Mouse (Mus musculus) forebrain, embryonic 13.5 days (tissue): ENCODE measurements around the gene Sumo1. TPM values are rescaled to one million over a fixed set of nuclear protein-coding genes. Genes with fewer than 3 reads are reported as not detected.

Experiments used
- ATAC-seq: fragments of 200-750 bp; cut with Nextera tagmentation; 2 replicates; pipeline ENCODE4 v1.8.0; 2017
- H3K27ac ChIP-seq: fragments of 300-500 bp; sonication (generic); 2 replicates; pipeline ENCODE4 v1.5.1; 2015; ENCODE audit warnings: inconsistent platforms, mild to moderate bottlenecking, moderate library complexity
- H3K27me3 ChIP-seq: fragments of 300-500 bp; sonication (generic); 2 replicates; pipeline ENCODE4 v1.6.1; 2015; ENCODE audit warnings: mild to moderate bottlenecking, inconsistent platforms
- H3K36me3 ChIP-seq: fragments of 300-500 bp; sonication (generic); 2 replicates; pipeline ENCODE4 v1.6.1; 2015; ENCODE audit warnings: mild to moderate bottlenecking, inconsistent platforms; ENCODE audit not compliant: poor library complexity, severe bottlenecking
- H3K4me1 ChIP-seq: fragments of 300-500 bp; sonication (generic); 2 replicates; pipeline ENCODE4 v1.6.1; 2015; ENCODE audit warnings: inconsistent platforms
- H3K4me2 ChIP-seq: fragments of 300-500 bp; sonication (generic); 2 replicates; pipeline ENCODE4 v1.6.1; 2015; ENCODE audit warnings: inconsistent platforms, mild to moderate bottlenecking, moderate library complexity
- H3K4me3 ChIP-seq: fragments of 300-500 bp; sonication (generic); 2 replicates; pipeline ENCODE4 v1.5.1; 2015; ENCODE audit warnings: mild to moderate bottlenecking, inconsistent platforms
- H3K9ac ChIP-seq: fragments of 300-500 bp; sonication (generic); 2 replicates; pipeline ENCODE4 v1.6.1; 2015; ENCODE audit warnings: mild to moderate bottlenecking, inconsistent platforms
- H3K9me3 ChIP-seq: fragments of 300-500 bp; sonication (generic); replicated peaks from 2 replicates; pipeline ENCODE4 v1.6.1; 2016; ENCODE audit warnings: inconsistent platforms
- WGBS: fragments of 180-500 bp; shearing (Covaris S2); methylation state at CpG from one replicate; pipeline ENCODE4 v1.1.7; 2015; 5-methylcytosine and 5-hydroxymethylcytosine counted together
- polyA plus RNA-seq: library from polyadenylated mRNA; unstranded; fragments of >200 nt; fragmentation: Nextera tagmentation; extraction: Ambion mirVana; gene quantifications from 2 replicates; pipeline ENCODE4 v1.2.1, GENCODE M21; 2015

The Sumo1 gene
- polyA plus RNA-seq, 1 experiment from 2014 or later = 549 TPM

- Histone ChIP-seq H3K27ac (no peak overlapping the region), H3K27me3 (no peaks in the 10 kb centered on the region), H3K36me3 (no peaks in the 10 kb centered on the region), H3K4me3 (no peak overlapping the region), H3K4me2 (no peak overlapping the region), H3K9ac (no peak overlapping the region), H3K4me1 (peaks cover 13% of the 10 kb centered on the region; the same call in 1 of the 2 replicates), H3K9me3 (0 out of 2 replicates have a peak, but pooled peaks cover 5% of the 10 kb centered on the region)
- no peak for ATAC-seq
- 89% methylated on average over 5 of the region's 5 CpGs for WGBS
These were observed 104.8 kb downstream of the Sumo1 start for GRCm38 (mm10) chr1:59565804-59566203.

GRCm38 (mm10) chr1:59563581-59563980 is 107.1 kb downstream of the Sumo1 start:
- Histone ChIP-seq H3K36me3 (no peaks in the 10 kb centered on the region), H3K4me3 (no peak overlapping the region), H3K27me3 (no peaks in the 10 kb centered on the region), H3K27ac (no peak overlapping the region), H3K4me1 (peaks cover 13% of the 10 kb centered on the region; the same call in 1 of the 2 replicates), H3K4me2 (no peak overlapping the region), H3K9ac (no peak overlapping the region), H3K9me3 (0 out of 2 replicates have a peak, but pooled peaks cover 5% of the 10 kb centered on the region)
- no peak for ATAC-seq
- 81% methylated on average over 2 of the region's 2 CpGs for WGBS

- H3K4me1 ChIP-seq = peaks cover 18% of the 10 kb centered on the region
- H3K4me2 ChIP-seq = no peak overlapping the region
- 20% methylated on average over 5 of the region's 5 CpGs for WGBS
- ATAC-seq = peak; percentile 87
- no peaks in the 10 kb centered on the region for H3K9me3 ChIP-seq
- H3K9ac ChIP-seq = no peak overlapping the region
- peaks cover 4% of the 10 kb centered on the region; the same call in 1 of the 2 replicates for H3K27me3 ChIP-seq
- peak overlapping the region; percentile 11; the same call in 1 of the 2 replicates for H3K27ac ChIP-seq
- H3K36me3 ChIP-seq = no peaks in the 10 kb centered on the region
- no peak overlapping the region for H3K4me3 ChIP-seq
These were observed 116.9 kb downstream of the Sumo1 start for GRCm38 (mm10) chr1:59553708-59554107.

- Histone ChIP-seq H3K4me3 (no peak overlapping the region), H3K36me3 (no peaks in the 10 kb centered on the region), H3K9me3 (no peaks in the 10 kb centered on the region), H3K27ac (no peak overlapping the region), H3K4me1 (peaks cover 21% of the 10 kb centered on the region), H3K4me2 (no peak overlapping the region), H3K27me3 (peaks cover 4% of the 10 kb centered on the region; the same call in 1 of the 2 replicates), H3K9ac (no peak overlapping the region)
- 62% methylated on average over 11 of the region's 11 CpGs for WGBS
- no peak for ATAC-seq
These were observed 119.6 kb downstream of the Sumo1 start for GRCm38 (mm10) chr1:59550996-59551395.

GRCm38 (mm10) chr1:59550227-59550626 is 120.4 kb downstream of the Sumo1 start:
- Histone ChIP-seq H3K9me3 (no peaks in the 10 kb centered on the region), H3K9ac (no peak overlapping the region), H3K4me1 (peaks cover 21% of the 10 kb centered on the region), H3K27ac (no peak overlapping the region), H3K27me3 (peaks cover 4% of the 10 kb centered on the region; the same call in 1 of the 2 replicates), H3K4me2 (no peak overlapping the region), H3K4me3 (no peak overlapping the region), H3K36me3 (no peaks in the 10 kb centered on the region)
- 86% methylated on average over 6 of the region's 6 CpGs for WGBS
- ATAC-seq = no peak

- H3K4me1 ChIP-seq = peaks cover 21% of the 10 kb centered on the region
- ATAC-seq = no peak
- 62% methylated on average over 7 of the region's 7 CpGs for WGBS
These were observed 121.5 kb downstream of the Sumo1 start for GRCm38 (mm10) chr1:59549036-59549675.

GRCm38 (mm10) chr1:59548486-59548885 is 122.1 kb downstream of the Sumo1 start:
- Histone ChIP-seq H3K9ac (no peak overlapping the region), H3K36me3 (no peaks in the 10 kb centered on the region), H3K27me3 (peaks cover 4% of the 10 kb centered on the region; the same call in 1 of the 2 replicates), H3K4me3 (no peak overlapping the region), H3K27ac (no peak overlapping the region), H3K9me3 (no peaks in the 10 kb centered on the region), H3K4me2 (no peak overlapping the region), H3K4me1 (peaks cover 16% of the 10 kb centered on the region)
- ATAC-seq = no peak
- WGBS = 80% methylated on average over 5 of the region's 5 CpGs

More at GRCm38 (mm10) chr1:59549036-59549675, 121.5 kb downstream of the Sumo1 start:
- H3K36me3 ChIP-seq = no peaks in the 10 kb centered on the region
- no peak overlapping the region for H3K27ac ChIP-seq
- no peak overlapping the region for H3K4me3 ChIP-seq
- no peak overlapping the region for H3K9ac ChIP-seq
- peaks cover 4% of the 10 kb centered on the region; the same call in 1 of the 2 replicates for H3K27me3 ChIP-seq
- no peaks in the 10 kb centered on the region for H3K9me3 ChIP-seq
- no peak overlapping the region for H3K4me2 ChIP-seq

- Histone ChIP-seq H3K4me2 (no peak overlapping the region), H3K27ac (no peak overlapping the region), H3K27me3 (no peaks in the 10 kb centered on the region), H3K4me1 (peaks cover 11% of the 10 kb centered on the region), H3K9me3 (no peaks in the 10 kb centered on the region), H3K9ac (no peak overlapping the region), H3K4me3 (no peak overlapping the region), H3K36me3 (no peaks in the 10 kb centered on the region)
- ATAC-seq = no peak
- 84% methylated on average over 8 of the region's 8 CpGs for WGBS
These were observed 126.7 kb downstream of the Sumo1 start for GRCm38 (mm10) chr1:59543911-59544310.

GRCm38 (mm10) chr1:59542231-59542630 is 128.4 kb downstream of the Sumo1 start:
- Histone ChIP-seq H3K9ac (no peak overlapping the region), H3K4me2 (no peak overlapping the region), H3K4me3 (no peak overlapping the region), H3K27me3 (no peaks in the 10 kb centered on the region), H3K27ac (no peak overlapping the region), H3K4me1 (peaks cover 6% of the 10 kb centered on the region; the same call in 1 of the 2 replicates), H3K36me3 (no peaks in the 10 kb centered on the region), H3K9me3 (no peaks in the 10 kb centered on the region)
- WGBS = 77% methylated on average over 6 of the region's 6 CpGs
- ATAC-seq = no peak

GRCm38 (mm10) chr1:59541271-59542020 is 129.2 kb downstream of the Sumo1 start:
- ATAC-seq = no peak
- H3K4me3 ChIP-seq = no peak overlapping the region
- whole genome bisulfite sequencing = 80% methylated on average over 16 of the region's 16 CpGs

GRCm38 (mm10) chr1:59540537-59541148 is 130.0 kb downstream of the Sumo1 start:
- WGBS = 44% methylated on average over 19 of the region's 19 CpGs

More at GRCm38 (mm10) chr1:59541271-59542020, 129.2 kb downstream of the Sumo1 start:
- Histone ChIP-seq H3K9ac (no peak overlapping the region), H3K4me2 (no peak overlapping the region), H3K36me3 (no peaks in the 10 kb centered on the region), H3K9me3 (no peaks in the 10 kb centered on the region), H3K4me1 (peaks cover 10% of the 10 kb centered on the region), H3K27me3 (no peaks in the 10 kb centered on the region), H3K27ac (no peak overlapping the region)

GRCm38 (mm10) chr1:59538381-59538780 is 132.3 kb downstream of the Sumo1 start:
- Histone ChIP-seq H3K36me3 (no peaks in the 10 kb centered on the region), H3K4me1 (peaks cover 37% of the 10 kb centered on the region), H3K9me3 (no peaks in the 10 kb centered on the region), H3K4me3 (no peak overlapping the region), H3K9ac (no peak overlapping the region), H3K27ac (no peak overlapping the region), H3K4me2 (no peak overlapping the region), H3K27me3 (no peaks in the 10 kb centered on the region)
- ATAC-seq = no peak
- WGBS = 80% methylated on average over 5 of the region's 5 CpGs

More at GRCm38 (mm10) chr1:59540537-59541148, 130.0 kb downstream of the Sumo1 start:
- Histone ChIP-seq H3K4me3 (no peak overlapping the region), H3K27me3 (no peaks in the 10 kb centered on the region), H3K27ac (no peak overlapping the region), H3K9me3 (no peaks in the 10 kb centered on the region), H3K9ac (no peak overlapping the region), H3K4me1 (peaks cover 18% of the 10 kb centered on the region), H3K36me3 (no peaks in the 10 kb centered on the region), H3K4me2 (no peak overlapping the region)
- no peak for ATAC-seq
